Mouse (Mus musculus) cerebellum, adult 2 months (tissue): ENCODE results near the gene Dusp22.

Experiments
- CTCF ChIP-seq: fragments of 200-500 bp; IDR thresholded peaks from 2 replicates; pipeline ENCODE4 v1.5.1; 2011; ENCODE audit warnings: low read depth, mild to moderate bottlenecking, control low read depth, low read length, moderate library complexity, borderline replicate concordance; ENCODE audit not compliant: insufficient read depth
- POLR2A ChIP-seq: fragments of 200-500 bp; IDR thresholded peaks from 2 replicates; pipeline ENCODE4 v1.6.1; 2011; ENCODE audit warnings: low read length, control low read depth, borderline replicate concordance; ENCODE audit not compliant: insufficient read depth

DNA sequence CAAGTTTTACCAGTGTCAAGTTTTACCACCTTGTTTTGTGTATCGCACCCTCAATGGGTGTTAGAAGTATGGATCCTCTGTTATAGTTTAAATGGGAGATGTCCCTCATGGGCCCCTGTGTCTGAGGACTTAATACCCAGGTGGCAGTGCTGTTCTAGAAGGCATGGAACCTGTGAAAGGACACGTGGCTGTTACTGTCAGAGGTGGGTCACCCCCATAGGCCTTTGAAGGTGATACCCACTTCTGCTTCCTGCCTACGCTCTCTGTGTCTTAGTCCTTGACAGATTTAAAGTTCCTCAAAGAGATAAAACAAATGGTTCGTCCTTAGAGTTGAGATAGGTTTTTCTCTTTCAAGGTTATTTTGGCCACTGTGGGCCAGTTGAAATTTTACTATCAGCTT, 23.3 kb upstream of the Dusp22 start:
- TF ChIP-seq CTCF (no peak), POLR2A (no peak)
